Comparison of ENCODE assay signal across 30 mouse cellular contexts in genomic region chr3:102250873-102251272, GRCm38 (mm10).
"Had no signal": no experiment of that assay in that cellular context is flagged by ENCODE, and none has a peak within 500 bp of the region (broad histone marks: within the 10 kb centered on the region; RNA-seq: fewer than 3 reads in every experiment).

No protein-coding gene starts in this region.

- H3K27me3 ChIP-seq: limb, embryonic 12.5 days; limb, embryonic 13.5 days; limb, embryonic 15.5 days; liver, embryonic 13.5 days; liver, embryonic 15.5 days; lung, embryonic 15.5 days; megakaryocyte, embryonic 14.5 days; midbrain, embryonic 12.5 days; midbrain, embryonic 13.5 days; midbrain, embryonic 15.5 days had no signal

- H3K4me2 ChIP-seq: limb, embryonic 12.5 days; limb, embryonic 13.5 days; limb, embryonic 15.5 days; liver, embryonic 11.5 days; liver, embryonic 12.5 days; liver, embryonic 13.5 days; liver, embryonic 15.5 days; lung, embryonic 14.5 days; lung, embryonic 15.5 days; midbrain, embryonic 12.5 days; midbrain, embryonic 13.5 days; midbrain, embryonic 15.5 days had no signal

- H3K27ac ChIP-seq: left cerebral cortex, adult 2 months; limb, embryonic 10.5 days; limb, embryonic 12.5 days; limb, embryonic 13.5 days; limb, embryonic 15.5 days; liver, embryonic 12.5 days; liver, embryonic 13.5 days; liver, embryonic 14.5 days; liver, embryonic 15.5 days; lung, embryonic 15.5 days; macrophage; midbrain, embryonic 12.5 days; midbrain, embryonic 13.5 days; midbrain, embryonic 15.5 days had no signal

- H3K4me3 ChIP-seq: left cerebral cortex, adult 2 months; limb, embryonic 10.5 days; limb, embryonic 12.5 days; limb, embryonic 13.5 days; limb, embryonic 15.5 days; liver, embryonic 12.5 days; liver, embryonic 13.5 days; liver, embryonic 15.5 days; lung, embryonic 15.5 days; megakaryocyte, embryonic 14.5 days; midbrain, embryonic 12.5 days; midbrain, embryonic 13.5 days; midbrain, embryonic 15.5 days; myocyte had no signal

- H3K36me3 ChIP-seq: limb, embryonic 10.5 days; limb, embryonic 12.5 days; limb, embryonic 13.5 days; limb, embryonic 15.5 days; liver, embryonic 12.5 days; liver, embryonic 13.5 days; liver, embryonic 15.5 days; lung, embryonic 15.5 days; midbrain, embryonic 12.5 days; midbrain, embryonic 13.5 days; midbrain, embryonic 15.5 days had no signal

- ATAC-seq: liver, embryonic 12.5 days; liver, postnatal 0 days; lung, postnatal 0 days; midbrain, embryonic 13.5 days; midbrain, embryonic 15.5 days; midbrain, embryonic 16.5 days had no signal

- DNase-seq: left cerebral cortex, postnatal 4 days; liver; liver, embryonic 13.5 days; liver, postnatal 0 days; lung, adult 18-20 months; lung, adult 2 months; lung, embryonic 14.5 days; lung, postnatal 10 days; lung, postnatal 14 days; lung, postnatal 36 days; lung, postnatal 4 days; midbrain, embryonic 14.5 days had no signal

- H3K9me3 ChIP-seq: limb, embryonic 10.5 days; limb, embryonic 12.5 days; limb, embryonic 15.5 days; liver, embryonic 12.5 days; liver, embryonic 13.5 days; liver, embryonic 15.5 days; lung, embryonic 15.5 days; midbrain, embryonic 12.5 days; midbrain, embryonic 13.5 days; midbrain, embryonic 15.5 days had no signal

- H3K4me1 ChIP-seq: liver, embryonic 12.5 days; liver, embryonic 13.5 days; liver, embryonic 15.5 days; lung, embryonic 15.5 days; megakaryocyte, embryonic 14.5 days; midbrain, embryonic 12.5 days; midbrain, embryonic 13.5 days; midbrain, embryonic 15.5 days had no signal

- H3K9ac ChIP-seq: limb, embryonic 12.5 days; limb, embryonic 13.5 days; limb, embryonic 15.5 days; liver, embryonic 12.5 days; liver, embryonic 13.5 days; liver, embryonic 14.5 days; liver, embryonic 15.5 days; liver, postnatal 0 days; lung, embryonic 14.5 days; lung, embryonic 15.5 days; midbrain, embryonic 12.5 days; midbrain, embryonic 13.5 days; midbrain, embryonic 15.5 days had no signal
